Mouse (Mus musculus) lung, postnatal 14 days (tissue): ENCODE results near the gene Elovl2.
"Not testable (repeated sequence)": the region's sequence is repeated elsewhere in the genome, so short reads cannot be mapped to it uniquely, and the experiment has no call there.

Experiments used
- DNase-seq: peaks from one replicate; pipeline ENCODE4 v3.0.0; 2021

Gene Elovl2

DNA sequence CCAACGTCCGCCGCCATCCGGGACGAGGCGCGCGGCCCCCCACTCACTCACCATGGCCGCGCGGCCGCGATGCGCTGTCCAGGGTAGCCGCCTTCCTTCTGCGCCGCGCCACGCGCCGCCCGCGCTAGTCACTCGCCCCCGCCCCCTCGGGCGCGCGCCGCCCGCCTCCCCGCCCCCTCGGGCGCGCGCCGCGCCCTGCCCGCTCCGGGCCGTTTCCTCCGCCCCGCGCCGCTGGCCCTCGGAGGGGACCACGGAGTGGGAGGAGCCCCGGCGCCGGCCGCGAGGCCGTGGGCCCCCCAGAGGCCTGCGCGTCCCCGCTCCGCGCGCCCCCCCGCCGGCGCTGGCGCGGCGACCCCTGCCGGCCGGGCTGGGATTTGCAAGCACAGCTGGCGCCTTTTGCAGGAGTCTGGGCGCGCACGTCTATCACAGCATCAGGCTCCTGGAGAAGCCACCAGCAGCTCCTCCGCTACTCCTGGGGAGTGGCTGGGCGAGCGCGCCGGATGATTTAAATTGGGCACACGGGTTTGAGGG lies at the start of gene Elovl2:
TSS of gene Elovl2 (minus strand) at position 102 of the 531 bp plus-strand sequence.
- DNase-seq: peak; percentile 75

GRCm38 (mm10) chr13:41267827-41268408 lies 47.7 kb upstream of the Elovl2 start:
- DNase-seq: no peak

DNA sequence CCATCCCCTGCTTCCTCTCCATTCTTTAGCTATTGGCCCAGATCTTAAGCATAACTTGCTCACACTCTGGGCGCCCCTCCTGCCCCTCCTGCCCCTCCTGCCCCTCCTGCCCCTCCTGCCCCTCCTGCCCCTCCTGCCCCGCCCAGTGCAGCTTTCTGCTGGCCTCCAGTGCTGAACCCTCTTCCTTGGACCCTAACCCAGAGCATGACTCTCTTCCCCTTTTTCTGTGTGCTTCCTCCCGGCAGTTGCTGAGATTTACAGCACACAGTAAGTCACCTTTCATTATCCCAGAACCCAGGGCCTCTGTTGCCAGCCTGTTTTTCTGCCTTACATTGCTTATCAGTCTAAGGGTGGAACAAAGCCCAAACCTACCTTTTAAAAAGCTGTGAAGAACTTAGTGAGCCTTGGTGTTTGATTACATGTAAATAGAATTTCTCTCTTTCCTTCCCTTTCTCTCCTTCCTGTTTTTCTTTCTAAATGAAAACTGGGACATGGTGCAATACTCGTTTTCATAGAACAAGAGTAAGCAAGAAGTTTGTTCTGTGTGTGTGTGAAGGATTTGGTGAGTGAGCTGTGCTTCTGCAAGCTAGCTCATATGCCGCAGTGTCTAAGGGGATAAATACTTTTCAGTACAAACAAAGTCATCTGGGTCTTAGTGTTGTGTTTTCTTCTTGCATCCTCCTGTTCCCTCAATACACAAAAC lies 43.2 kb upstream of the Elovl2 start:
- no peak for DNase-seq

GRCm38 (mm10) chr13:41261617-41262016 lies 41.4 kb upstream of the Elovl2 start:
- not testable (repeated sequence) for DNase-seq

- DNase-seq: no peak
Measured at GRCm38 (mm10) chr13:41257851-41258250, 37.6 kb upstream of the Elovl2 start.

- DNase-seq: no peak
Measured at GRCm38 (mm10) chr13:41256962-41257361, 36.8 kb upstream of the Elovl2 start.

- no peak for DNase-seq
Measured at GRCm38 (mm10) chr13:41256126-41256525, 35.9 kb upstream of the Elovl2 start.

GRCm38 (mm10) chr13:41252736-41253135 lies 32.5 kb upstream of the Elovl2 start:
- no peak for DNase-seq

GRCm38 (mm10) chr13:41252141-41252540 lies 31.9 kb upstream of the Elovl2 start:
- DNase-seq: no peak

- DNase-seq: peak; percentile 26
Measured at GRCm38 (mm10) chr13:41251667-41252066, 31.5 kb upstream of the Elovl2 start.

DNA sequence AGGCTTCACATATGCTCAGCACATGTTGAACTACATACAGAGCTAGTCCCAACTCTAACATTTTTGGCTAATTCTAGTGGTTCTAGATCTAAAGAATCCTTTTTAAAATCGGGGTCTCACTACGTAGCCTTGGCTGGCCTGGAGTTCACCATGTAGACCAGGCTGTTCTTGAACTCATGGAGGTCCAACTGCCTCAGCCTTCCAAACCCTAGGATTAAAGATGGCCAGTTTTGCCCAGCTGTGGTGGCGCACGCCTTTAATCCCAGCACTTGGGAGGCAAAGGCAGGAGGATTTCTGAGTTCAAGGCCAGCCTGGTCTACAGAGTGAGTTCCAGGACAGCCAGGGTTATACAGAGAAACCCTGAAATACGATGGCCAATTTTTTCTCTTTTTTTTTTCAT lies 31.0 kb upstream of the Elovl2 start:
- not testable (repeated sequence) for DNase-seq

DNA sequence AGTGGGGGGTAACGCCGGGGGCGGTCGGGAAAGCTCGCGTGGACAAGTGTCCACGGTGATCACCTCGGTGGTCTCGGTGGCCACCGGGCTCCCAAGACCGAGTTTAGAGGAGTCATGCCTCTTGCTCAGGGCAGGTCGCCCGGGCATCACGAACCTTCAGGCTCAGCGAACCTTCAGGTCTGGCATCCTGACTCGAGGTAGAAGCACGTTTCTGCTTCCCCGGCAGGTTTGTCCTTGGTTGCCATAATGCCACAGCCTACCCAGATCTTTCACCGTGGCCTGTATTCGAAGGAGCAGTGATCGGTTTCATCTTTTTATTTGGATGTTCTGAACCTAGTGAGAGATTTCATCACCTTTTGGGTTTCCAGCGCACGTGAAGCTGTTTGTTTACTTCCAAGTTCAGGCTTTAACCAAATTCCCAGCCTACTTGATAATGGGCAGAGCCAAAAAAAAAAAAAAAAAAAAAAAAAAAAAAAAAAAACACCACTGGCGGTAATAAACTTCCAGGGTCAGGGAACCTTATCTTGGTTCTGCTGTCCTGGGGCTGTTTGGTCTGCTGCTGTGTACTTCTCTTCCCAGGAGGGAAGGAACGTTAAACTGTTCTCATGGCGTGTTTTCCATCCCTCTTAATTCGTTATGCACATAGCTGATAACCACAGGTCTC lies 30.2 kb upstream of the Elovl2 start:
- DNase-seq: peak; percentile 21

DNA sequence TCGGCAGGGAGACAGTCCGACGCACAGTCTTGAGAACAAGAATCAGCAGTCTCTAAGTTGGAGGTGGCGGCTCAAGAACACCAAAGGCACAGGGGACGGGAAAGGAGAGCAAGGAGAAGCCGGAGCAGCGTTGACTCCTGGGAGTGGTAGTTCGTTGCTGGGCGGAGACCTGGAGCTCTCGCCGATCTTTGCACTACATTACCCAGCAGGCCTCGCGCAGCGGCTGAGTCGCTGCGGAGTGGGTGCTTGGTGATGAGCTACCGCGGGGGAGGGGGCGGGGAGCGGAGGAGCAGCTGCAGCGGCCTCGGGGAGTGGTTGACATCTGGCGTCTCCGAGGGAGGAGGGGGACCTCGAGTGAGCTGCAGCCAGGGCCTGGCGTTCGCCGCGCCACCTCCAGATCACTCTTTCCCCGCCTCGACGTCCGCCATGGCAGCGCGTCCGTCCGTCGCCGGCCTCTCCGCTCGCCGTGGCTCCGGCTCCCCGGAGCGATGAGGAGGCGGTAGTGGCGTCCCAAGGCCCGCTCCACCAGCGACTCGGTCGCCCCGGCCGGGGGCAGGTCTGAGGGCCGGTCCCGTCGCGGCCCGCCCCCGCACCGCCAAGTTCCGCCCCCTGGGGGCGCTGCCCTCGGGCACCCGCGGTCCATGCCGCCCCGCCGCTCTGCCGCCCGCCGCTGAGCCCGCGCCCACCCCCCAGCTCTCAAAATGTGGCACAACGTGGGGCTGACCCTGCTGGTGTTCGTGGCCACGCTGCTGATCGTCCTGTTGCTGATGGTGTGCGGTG lies 29.5 kb upstream of the Elovl2 start, which contains the start of gene Smim13:
TSS of gene Smim13 (plus strand) at position 307 of the 780 bp plus-strand sequence.
- DNase-seq: peak; percentile 90

- DNase-seq: no peak
Measured at GRCm38 (mm10) chr13:41248751-41249520, 28.7 kb upstream of the Elovl2 start.

DNA sequence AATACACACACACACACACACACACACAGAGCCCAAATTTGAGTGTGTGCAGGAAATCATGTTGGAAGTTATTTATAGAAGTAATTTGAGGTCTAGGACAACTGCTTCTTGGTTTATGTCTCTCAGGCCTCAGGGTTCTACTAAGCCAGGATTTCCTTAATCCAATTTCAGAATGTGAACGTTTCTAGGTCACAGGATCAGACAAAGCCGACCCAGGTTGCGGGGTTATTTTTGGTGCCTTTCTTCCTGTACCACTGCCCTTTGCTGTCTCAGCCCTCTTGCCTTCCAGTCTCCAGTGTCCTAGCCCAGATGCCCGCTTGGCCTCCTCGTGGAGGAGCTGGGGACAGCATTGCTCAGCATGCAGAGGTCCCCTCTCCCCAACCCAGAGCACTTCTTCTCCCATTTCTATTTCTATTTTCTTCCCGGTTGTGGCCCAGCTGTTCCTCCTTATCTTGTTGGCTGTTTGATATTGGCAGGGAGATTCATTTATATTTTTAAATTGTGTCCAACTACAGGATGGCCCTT lies 24.2 kb upstream of the Elovl2 start:
- no peak for DNase-seq

- no peak for DNase-seq
Measured at GRCm38 (mm10) chr13:41241557-41241956, 21.4 kb upstream of the Elovl2 start.

DNA sequence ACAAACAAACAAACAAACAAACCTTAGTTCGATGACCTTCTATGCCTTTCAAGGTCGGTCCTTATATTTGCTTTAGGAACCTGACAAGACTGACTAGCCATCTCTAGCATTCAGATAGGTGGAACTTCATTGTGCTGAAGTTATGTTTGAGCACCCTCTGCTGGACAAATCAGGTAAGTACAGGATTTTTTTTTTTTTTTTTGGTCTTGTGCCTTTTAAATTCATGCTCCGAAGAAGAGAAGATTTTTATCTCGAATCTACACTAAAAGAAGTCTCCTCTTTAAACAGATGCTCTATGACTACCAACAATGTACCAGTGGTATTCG lies 18.6 kb upstream of the Elovl2 start:
- no peak for DNase-seq

GRCm38 (mm10) chr13:41238035-41238804 lies 18.0 kb upstream of the Elovl2 start:
- DNase-seq: no peak

- no peak for DNase-seq
Measured at GRCm38 (mm10) chr13:41235845-41236741, 15.9 kb upstream of the Elovl2 start.

- no peak for DNase-seq
Measured at GRCm38 (mm10) chr13:41235181-41235580, 15.0 kb upstream of the Elovl2 start.
